ENCODE assay signal across 26 mouse cellular contexts in genomic region chrX:101730010-101730409, GRCm38 (mm10). TPM values are rescaled to one million over a fixed set of nuclear protein-coding genes. Genes with fewer than 3 reads are reported as not detected.
"Had no signal": no experiment of that assay in that cellular context is flagged by ENCODE, and none has a peak within 500 bp of the region (broad histone marks: within the 10 kb centered on the region; RNA-seq: fewer than 3 reads in every experiment).

No protein-coding gene starts in this region.

- H3K27me3 ChIP-seq: stomach, embryonic 15.5 days had no signal

- H3K4me3 ChIP-seq: kidney, embryonic 15.5 days; limb, embryonic 12.5 days; limb, embryonic 15.5 days; megakaryocyte, embryonic 14.5 days; midbrain, embryonic 10.5 days; midbrain, embryonic 13.5 days; myocyte; neural tube, embryonic 13.5 days; stomach, embryonic 15.5 days had no signal

- H3K9me3 ChIP-seq: kidney, embryonic 15.5 days; limb, embryonic 12.5 days; limb, embryonic 15.5 days; megakaryocyte, embryonic 14.5 days; midbrain, embryonic 10.5 days; midbrain, embryonic 13.5 days; neural tube, embryonic 13.5 days; stomach, embryonic 15.5 days had no signal

- H3K9ac ChIP-seq: kidney, embryonic 15.5 days; limb, embryonic 12.5 days; limb, embryonic 15.5 days; liver, embryonic 14.5 days; liver, postnatal 0 days; lung, embryonic 14.5 days; midbrain, embryonic 13.5 days; neural tube, embryonic 13.5 days; stomach, embryonic 15.5 days had no signal

- H3K4me2 ChIP-seq: kidney, embryonic 15.5 days; limb, embryonic 12.5 days; limb, embryonic 15.5 days; liver, embryonic 11.5 days; lung, embryonic 14.5 days; midbrain, embryonic 13.5 days; neural tube, embryonic 13.5 days; stomach, embryonic 15.5 days had no signal

- ATAC-seq: liver, postnatal 0 days; lung, postnatal 0 days; midbrain, embryonic 13.5 days; midbrain, embryonic 16.5 days had no signal

- DNase-seq: kidney, postnatal 10 days; kidney, postnatal 36 days; left cerebral cortex, postnatal 4 days; liver, postnatal 0 days; lung, embryonic 14.5 days; retina, postnatal 1 day; right cerebral cortex, postnatal 25 days; spleen, adult 18-20 months; thymus, postnatal 25 days had no signal

- H3K36me3 ChIP-seq: kidney, embryonic 15.5 days; limb, embryonic 12.5 days; limb, embryonic 15.5 days; midbrain, embryonic 10.5 days; midbrain, embryonic 13.5 days; neural tube, embryonic 13.5 days; stomach, embryonic 15.5 days had no signal

- H3K4me1 ChIP-seq: kidney, embryonic 15.5 days; limb, embryonic 12.5 days; limb, embryonic 15.5 days; midbrain, embryonic 10.5 days; midbrain, embryonic 13.5 days; neural tube, embryonic 13.5 days; stomach, embryonic 15.5 days had no signal

- H3K27ac ChIP-seq: kidney, embryonic 15.5 days; limb, embryonic 12.5 days; limb, embryonic 15.5 days; liver, embryonic 14.5 days; macrophage; midbrain, embryonic 10.5 days; midbrain, embryonic 13.5 days; neural tube, embryonic 13.5 days; stomach, embryonic 15.5 days had no signal

RNA-seq across cellular contexts. Expression of gene Cxcr3, which starts 4.1 kb away (rescaled TPM):
- total RNA-seq: layer of hippocampus, adult 18-20 months; layer of hippocampus, postnatal 14 days; left cerebral cortex, postnatal 14 days; left cerebral cortex, postnatal 4 days had no signal
- polyA plus RNA-seq: limb, embryonic 12.5 days; midbrain, embryonic 10.5 days; myocyte had no signal
